Mouse (Mus musculus): ENCODE results near the gene Unk. TPM values are rescaled to one million over a fixed set of nuclear protein-coding genes. Genes with fewer than 3 reads are reported as not detected.

The Unk gene
- polyA plus RNA-seq (2015; fragmentation: Nextera tagmentation; extraction: Ambion mirVana): 11.0 and 13.6 TPM in 2 replicates

DNA sequence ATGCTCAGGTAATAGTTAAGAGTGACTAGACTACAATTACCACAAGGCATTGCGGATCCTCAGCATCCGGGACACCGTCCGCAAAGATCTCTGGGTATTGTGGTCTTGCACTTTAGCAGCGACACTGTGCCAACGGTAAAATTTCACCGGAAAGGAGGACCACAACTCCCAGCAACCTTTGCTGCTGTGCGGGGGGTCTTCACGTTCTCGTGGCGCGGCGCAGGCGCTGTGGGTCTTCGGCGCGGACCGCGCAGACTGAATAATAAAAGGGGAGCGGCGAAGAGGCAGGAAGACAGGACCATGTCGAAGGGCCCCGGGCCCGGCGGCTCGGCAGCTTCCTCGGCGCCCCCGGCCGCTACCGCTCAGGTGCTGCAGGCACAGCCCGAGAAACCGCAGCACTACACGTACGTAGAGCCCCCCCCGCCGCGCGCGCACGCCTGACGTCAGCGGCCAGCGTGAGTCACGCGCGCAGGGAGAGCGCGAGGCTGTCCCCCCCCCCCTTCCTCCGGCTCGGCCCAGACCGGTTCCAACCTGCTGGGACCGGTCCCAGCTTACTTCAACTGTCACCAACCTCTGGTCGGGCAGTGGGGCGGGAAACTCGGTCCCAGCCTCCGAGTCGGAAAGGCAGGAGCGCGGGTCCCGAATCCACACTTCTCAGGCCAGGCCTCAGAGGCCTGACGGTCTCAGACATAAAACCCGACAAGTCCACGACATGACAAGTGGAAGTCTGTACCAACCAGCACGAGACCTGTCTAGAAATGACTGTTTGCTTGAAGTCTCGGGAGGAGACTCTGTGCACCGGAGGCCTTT lies at the start of gene Unk:
Gene Unk (plus strand): TSS at position 235 of the 810 bp plus-strand sequence.

DNA sequence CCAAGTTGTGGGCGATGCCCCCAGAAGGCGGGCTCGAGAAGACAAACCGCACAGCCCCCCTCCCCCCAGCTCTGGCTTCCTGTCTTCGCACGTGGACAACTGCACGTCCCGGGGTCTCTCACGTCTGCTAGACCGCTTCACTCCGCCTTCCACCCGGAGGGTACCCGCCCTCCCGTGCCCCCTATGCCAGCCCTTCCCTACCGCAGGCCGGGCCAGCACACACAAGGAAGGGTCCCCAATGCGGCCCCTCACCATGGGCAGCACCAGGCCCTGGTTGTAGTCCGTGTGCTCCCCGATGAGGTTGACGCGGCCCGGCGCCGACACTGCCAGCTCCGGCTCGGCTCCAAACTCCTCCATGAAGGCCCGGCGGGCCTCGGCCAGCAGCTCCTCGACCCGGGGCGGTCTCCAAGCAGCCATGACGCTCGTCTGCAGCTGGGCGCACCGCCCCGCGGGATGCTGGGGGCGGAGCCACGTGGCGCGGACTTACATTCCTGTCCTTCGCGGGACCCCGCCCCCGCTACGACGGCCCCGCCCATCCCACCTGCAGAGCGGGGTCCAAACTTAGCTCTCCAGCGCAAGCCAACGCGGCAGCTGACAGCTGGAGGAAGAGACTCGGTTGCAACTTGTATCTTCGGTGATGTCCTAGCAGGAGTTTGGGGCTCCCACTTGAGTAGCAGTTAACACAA lies 17.7 kb upstream of the Unk start, which contains the start of gene Galk1:
Gene Galk1 (minus strand): TSS at position 458 of the 686 bp plus-strand sequence.

DNA sequence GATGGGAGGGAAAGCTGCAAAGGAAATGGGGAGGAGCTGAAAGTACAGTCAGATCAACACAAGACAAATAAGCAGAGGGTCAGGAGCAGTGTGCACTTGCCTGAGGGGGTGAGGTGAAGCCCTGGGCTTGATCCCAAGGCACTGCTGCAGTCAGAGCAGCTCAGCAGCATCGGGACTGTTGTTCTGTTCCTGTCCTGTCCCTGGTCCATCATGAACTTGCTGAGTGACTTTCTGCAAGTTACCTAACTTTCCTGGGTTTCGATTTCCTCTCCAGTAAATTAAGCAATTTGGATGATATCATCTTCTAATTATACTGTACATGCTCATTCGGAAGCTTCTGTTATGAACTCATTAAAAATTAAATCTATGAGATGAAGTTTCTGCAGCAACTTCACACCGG lies 2.4 kb upstream of the Unk start, which contains the start of gene H3f3b:
Gene H3f3b (minus strand): TSS at position 207 of the 400 bp plus-strand sequence.

DNA sequence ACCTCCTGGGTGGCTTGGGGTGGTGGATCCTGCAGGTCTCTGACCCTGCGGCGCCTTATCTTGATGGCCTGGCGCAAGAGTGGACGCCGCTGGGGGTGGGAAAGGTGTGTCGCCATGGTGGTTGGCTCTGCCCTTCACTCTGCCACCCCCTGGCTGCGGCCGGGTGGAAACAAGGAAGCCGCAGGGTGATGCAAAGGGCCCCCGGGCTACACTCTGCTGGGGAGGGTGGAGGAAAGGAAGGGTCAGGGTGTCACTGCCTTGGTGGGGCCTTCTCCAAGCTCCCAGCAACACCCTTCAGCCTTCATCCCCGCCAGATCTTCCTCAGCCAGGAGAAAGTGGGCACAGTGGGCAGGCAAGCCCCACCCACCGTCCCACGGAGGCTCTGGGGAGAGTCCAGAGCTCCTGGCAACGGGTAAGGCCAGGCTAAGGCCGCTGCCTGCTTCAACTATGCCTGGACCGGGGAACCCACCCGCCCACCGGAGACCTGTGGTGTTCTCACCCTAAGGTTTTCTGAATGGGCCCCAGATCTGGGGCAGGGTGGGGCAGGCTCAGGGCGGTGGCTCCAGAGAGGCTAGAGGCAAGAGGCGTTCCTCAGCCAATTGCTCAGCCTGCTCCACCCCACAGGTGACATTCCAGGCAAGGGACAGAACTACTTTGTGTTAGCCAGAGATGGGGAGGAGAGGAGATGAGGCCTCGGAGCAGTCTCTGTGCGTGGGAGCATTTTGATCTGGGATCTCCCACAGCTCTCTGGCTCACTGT lies 47.5 kb downstream of the Unk start, which contains the start of gene Unc13d:
Gene Unc13d (minus strand): TSS at position 516 of the 759 bp plus-strand sequence.

DNA sequence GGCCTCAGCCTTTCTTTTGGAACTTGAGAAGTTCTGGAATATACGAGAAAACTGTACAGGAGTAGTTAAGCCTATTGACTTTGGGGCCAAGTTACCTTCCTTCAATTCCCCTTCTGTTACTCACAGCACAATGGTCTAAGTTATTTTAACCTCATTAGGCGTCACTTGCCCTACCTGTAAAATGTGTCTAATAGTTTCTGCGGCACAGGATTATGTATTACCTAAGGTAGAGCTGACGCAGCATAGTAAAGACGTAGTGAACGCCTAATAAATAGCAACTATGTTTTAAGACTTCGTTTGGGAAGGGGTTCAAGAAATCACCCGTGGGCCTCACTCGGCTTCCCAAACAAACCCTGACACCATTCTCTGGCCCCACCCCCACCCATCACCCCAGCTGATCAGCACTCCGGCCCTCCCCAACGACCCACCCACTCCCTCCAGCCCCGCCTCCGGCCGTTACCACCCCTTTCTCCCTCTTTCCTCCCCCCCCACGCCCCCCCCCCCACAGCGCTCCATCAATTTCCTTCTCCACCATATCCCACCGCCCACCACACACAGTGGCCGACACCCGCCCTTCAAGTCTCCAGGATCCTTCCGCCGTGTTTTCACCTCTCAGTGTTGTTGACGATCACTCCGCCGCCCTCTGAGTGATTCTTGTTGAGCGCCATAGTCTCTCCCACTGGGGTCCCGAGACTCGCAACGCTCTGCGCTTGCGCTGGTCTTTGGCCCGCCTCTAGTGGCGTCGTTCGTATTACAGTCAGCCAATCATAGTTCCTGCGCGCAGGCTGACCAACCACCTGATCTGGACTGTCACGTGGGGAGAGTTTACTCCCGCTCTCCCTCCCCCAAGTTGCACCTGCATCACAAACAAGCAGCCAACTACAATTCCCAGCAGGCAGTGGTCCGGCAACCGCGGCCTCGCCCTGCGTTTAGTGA lies 56.4 kb downstream of the Unk start, which contains the start of gene Wbp2:
Gene Wbp2 (minus strand): TSS at position 738 of the 936 bp plus-strand sequence.

Other genes with a start within 250 kb of the Unk start
- gene Caskin2, start 216.7 kb upstream of the Unk start, polyA plus RNA-seq (2015; fragmentation: Nextera tagmentation; extraction: Ambion mirVana): 4.4 and 5.7 TPM in 2 replicates
- 16.1 and 18.3 TPM in 2 replicates for gene Tsen54, start 215.6 kb upstream of the Unk start, polyA plus RNA-seq (2015; fragmentation: Nextera tagmentation; extraction: Ambion mirVana)
- gene Llgl2, start 206.3 kb upstream of the Unk start, polyA plus RNA-seq (2015; fragmentation: Nextera tagmentation; extraction: Ambion mirVana): 2.9 and 3.4 TPM in 2 replicates
- 0.76 and 0.81 TPM in 2 replicates for gene Myo15b, start 171.9 kb upstream of the Unk start, polyA plus RNA-seq (2015; fragmentation: Nextera tagmentation; extraction: Ambion mirVana)
- 47.8 and 61.8 TPM in 2 replicates for gene Smim5, start 130.4 kb upstream of the Unk start, polyA plus RNA-seq (2015; fragmentation: Nextera tagmentation; extraction: Ambion mirVana)
- gene Smim6, start 118.3 kb upstream of the Unk start, polyA plus RNA-seq (2015; fragmentation: Nextera tagmentation; extraction: Ambion mirVana): 8.5 and 11.9 TPM in 2 replicates
- gene Sap30bp, start 97.0 kb upstream of the Unk start, polyA plus RNA-seq (2015; fragmentation: Nextera tagmentation; extraction: Ambion mirVana): 26.1 and 26.4 TPM in 2 replicates
- gene Recql5, start 96.8 kb upstream of the Unk start, polyA plus RNA-seq (2015; fragmentation: Nextera tagmentation; extraction: Ambion mirVana): 9.9 and 10.8 TPM in 2 replicates
- gene Itgb4, start 55.6 kb upstream of the Unk start, polyA plus RNA-seq (2015; fragmentation: Nextera tagmentation; extraction: Ambion mirVana): 0.88 and 0.97 TPM in 2 replicates
- 46.4 and 52.6 TPM in 2 replicates for gene Galk1, start 17.6 kb upstream of the Unk start, polyA plus RNA-seq (2015; fragmentation: Nextera tagmentation; extraction: Ambion mirVana)
- 1,286 and 1,302 TPM in 2 replicates for gene H3f3b, start 2.4 kb upstream of the Unk start, polyA plus RNA-seq (2015; fragmentation: Nextera tagmentation; extraction: Ambion mirVana)
- gene Unc13d, start 47.6 kb downstream of the Unk start, polyA plus RNA-seq (2015; fragmentation: Nextera tagmentation; extraction: Ambion mirVana): 23.0 and 26.2 TPM in 2 replicates
- 64.4 and 65.7 TPM in 2 replicates for gene Wbp2, start 56.7 kb downstream of the Unk start, polyA plus RNA-seq (2015; fragmentation: Nextera tagmentation; extraction: Ambion mirVana)
- gene Trim47, start 96.9 kb downstream of the Unk start, polyA plus RNA-seq (2015; fragmentation: Nextera tagmentation; extraction: Ambion mirVana): 11.4 and 13.6 TPM in 2 replicates
- gene Trim65, start 100.8 kb downstream of the Unk start, polyA plus RNA-seq (2015; fragmentation: Nextera tagmentation; extraction: Ambion mirVana): 2.3 and 3.0 TPM in 2 replicates
- 41.2 and 42.0 TPM in 2 replicates for gene Mrpl38, start 108.5 kb downstream of the Unk start, polyA plus RNA-seq (2015; fragmentation: Nextera tagmentation; extraction: Ambion mirVana)
- 6.1 and 6.6 TPM in 2 replicates for gene Fbf1, start 137.8 kb downstream of the Unk start, polyA plus RNA-seq (2015; fragmentation: Nextera tagmentation; extraction: Ambion mirVana)
- 47.1 and 53.1 TPM in 2 replicates for gene Ten1, start 168.5 kb downstream of the Unk start, polyA plus RNA-seq (2015; fragmentation: Nextera tagmentation; extraction: Ambion mirVana)
- gene Acox1, start 168.7 kb downstream of the Unk start, polyA plus RNA-seq (2015; fragmentation: Nextera tagmentation; extraction: Ambion mirVana): 9.7 and 11.3 TPM in 2 replicates
- 0.51 and 0.87 TPM in 2 replicates for gene Evpl, start 207.8 kb downstream of the Unk start, polyA plus RNA-seq (2015; fragmentation: Nextera tagmentation; extraction: Ambion mirVana)
- gene Srp68, start 243.9 kb downstream of the Unk start, polyA plus RNA-seq (2015; fragmentation: Nextera tagmentation; extraction: Ambion mirVana): 35.5 and 40.3 TPM in 2 replicates